Mouse (Mus musculus) erythroblast, embryonic 14.5 days (primary cell): ENCODE data around the gene Grk4. TPM values are rescaled to one million over a fixed set of nuclear protein-coding genes. Genes with fewer than 3 reads are reported as not detected.

Source experiments
- H3K27me3 ChIP-seq: 2 replicates; pipeline ENCODE4 v1.6.1; 2012; ENCODE audit warnings: inconsistent platforms; ENCODE audit not compliant: control insufficient read depth
- H3K36me3 ChIP-seq: 2 replicates; pipeline ENCODE4 v1.6.1; 2012; ENCODE audit warnings: mild to moderate bottlenecking, inconsistent platforms; ENCODE audit not compliant: control insufficient read depth
- H3K4me1 ChIP-seq: 2 replicates; pipeline ENCODE4 v1.6.1; 2012; ENCODE audit warnings: inconsistent platforms; ENCODE audit not compliant: control insufficient read depth
- H3K4me3 ChIP-seq: replicated peaks from 2 replicates; pipeline ENCODE3; 2012; ENCODE audit warnings: moderate library complexity, mild to moderate bottlenecking, inconsistent platforms
- H3K9me3 ChIP-seq: 2 replicates; pipeline ENCODE4 v1.6.1; 2012; ENCODE audit warnings: low read length, inconsistent platforms, mixed read lengths; ENCODE audit not compliant: control insufficient read depth
- GATA1 ChIP-seq: IDR thresholded peaks from 2 replicates; pipeline ENCODE4 v1.6.1; 2012; ENCODE audit warnings: low read length, inconsistent platforms, mixed read lengths
- TAL1 ChIP-seq: IDR thresholded peaks from 3 replicates; pipeline ENCODE4 v1.6.1; 2012; ENCODE audit warnings: low read length, inconsistent platforms, mixed read lengths
- polyA plus RNA-seq: library from polyadenylated mRNA; stranded (reverse); fragments of >175 nt; gene quantifications from 2 replicates; pipeline ENCODE4 v1.2.3, GENCODE M21; 2012

Gene Grk4
- polyA plus RNA-seq: 0.05 and 0.11 TPM in 2 replicates

DNA sequence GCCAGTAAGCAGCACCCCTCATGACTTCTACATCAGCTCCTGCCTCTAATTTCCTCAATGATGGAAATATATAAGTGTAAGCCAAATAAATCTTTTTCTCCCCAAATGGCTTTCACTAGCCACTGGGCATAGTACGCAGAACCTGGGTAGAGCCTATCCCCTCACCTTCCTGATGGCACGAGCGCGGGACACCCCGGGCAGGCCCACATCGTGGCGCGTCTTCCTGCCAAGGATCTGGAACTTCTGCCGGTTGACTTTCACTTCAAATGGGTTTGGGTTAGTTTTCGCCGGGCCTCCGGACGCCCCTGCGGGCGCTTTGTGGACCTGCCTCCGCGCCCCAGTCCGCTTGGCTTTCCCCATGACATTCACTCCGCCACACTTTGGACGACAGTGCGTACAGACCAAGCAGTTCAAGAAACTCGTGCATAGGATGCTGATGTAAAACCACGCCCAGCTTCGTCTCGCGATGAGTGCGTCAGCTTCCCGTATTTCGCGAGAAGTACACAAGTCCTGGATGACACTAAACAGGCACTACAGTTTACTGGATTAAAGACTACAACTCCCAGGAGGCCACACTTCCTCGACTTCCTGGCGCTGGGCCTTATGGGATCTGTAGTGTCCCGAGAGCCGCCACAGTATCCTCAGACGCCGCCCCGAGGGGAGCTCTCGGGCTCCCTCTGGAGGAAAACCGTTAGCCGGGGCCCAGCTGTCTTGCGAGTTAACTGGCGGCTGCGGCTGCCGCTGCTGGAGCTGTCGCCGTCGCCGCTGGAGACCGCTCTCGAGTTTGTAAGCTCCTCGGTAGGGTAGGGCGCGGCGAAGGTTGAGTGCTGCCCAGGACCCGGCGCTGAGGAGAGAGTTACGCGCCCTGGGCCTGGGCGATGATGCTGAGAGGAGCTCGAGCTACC, at the start of gene Grk4, which contains the start of gene Nop14:
Grk4 (plus strand) TSS at position 694 of the 905 bp plus-strand sequence.
Nop14 (minus strand) TSS at position 463 of the 905 bp plus-strand sequence.
- H3K4me3 ChIP-seq: peak within 1 kb of the TSS; percentile 94
- no peaks in the 10 kb centered on the region for H3K9me3 ChIP-seq
- H3K4me1 ChIP-seq: peaks cover 41% of the 10 kb centered on the region
- H3K36me3 ChIP-seq: peaks cover 27% of the 10 kb centered on the region
- TF ChIP-seq TAL1 (no peak), GATA1 (no peak)
- no peaks in the 10 kb centered on the region for H3K27me3 ChIP-seq

DNA sequence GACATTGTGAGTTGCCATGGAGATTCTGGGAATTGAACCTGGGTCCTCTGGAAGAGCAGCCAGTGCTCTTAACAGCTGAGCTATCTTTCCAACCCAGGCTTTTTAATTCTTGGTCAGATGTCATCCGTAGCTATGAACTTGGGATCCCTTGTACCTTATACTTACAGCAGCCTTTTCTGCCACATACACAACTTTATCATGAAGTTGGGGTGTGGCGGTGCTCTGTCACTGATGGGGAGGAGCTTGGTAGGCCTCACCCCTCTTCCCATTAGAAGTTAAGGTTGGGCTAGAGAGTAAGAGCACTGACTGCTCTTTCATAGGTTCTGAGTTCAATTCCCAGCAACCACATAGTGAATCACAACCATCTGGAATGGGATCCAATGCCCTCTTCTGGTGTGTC, 27.2 kb upstream of the Grk4 start:
- peaks cover 88% of the 10 kb centered on the region for H3K36me3 ChIP-seq
- H3K9me3 ChIP-seq: no peaks in the 10 kb centered on the region
- H3K27me3 ChIP-seq: no peaks in the 10 kb centered on the region
- peaks cover 63% of the 10 kb centered on the region for H3K4me1 ChIP-seq
- TF ChIP-seq GATA1: no peak
- TF ChIP-seq TAL1: no peak
- no peak overlapping the region for H3K4me3 ChIP-seq

DNA sequence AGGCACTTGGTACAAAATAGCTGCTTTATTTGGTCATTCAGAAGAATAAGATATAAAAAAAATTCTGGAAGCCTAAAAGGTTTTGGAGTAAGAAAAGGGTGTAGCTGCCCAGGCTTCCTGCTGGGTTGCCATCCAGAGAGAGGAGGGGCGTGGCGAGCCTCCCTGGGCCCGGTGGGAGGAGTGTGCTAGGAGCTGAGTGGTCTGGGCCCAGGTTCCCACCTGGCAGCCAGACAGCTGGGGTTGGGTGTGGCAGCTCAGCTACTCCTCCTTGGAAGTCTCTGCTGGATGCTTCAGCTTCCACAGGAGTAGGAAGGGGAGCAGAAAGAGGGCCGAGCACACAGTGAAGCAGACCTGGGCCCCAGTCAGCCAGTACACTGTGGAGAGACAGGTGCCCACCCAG, 26.5 kb upstream of the Grk4 start:
- no peak for TF ChIP-seq TAL1
- no peak for TF ChIP-seq GATA1
- Histone ChIP-seq H3K4me3 (no peak overlapping the region), H3K27me3 (no peaks in the 10 kb centered on the region), H3K9me3 (no peaks in the 10 kb centered on the region), H3K4me1 (peaks cover 67% of the 10 kb centered on the region), H3K36me3 (peaks cover 88% of the 10 kb centered on the region)

DNA sequence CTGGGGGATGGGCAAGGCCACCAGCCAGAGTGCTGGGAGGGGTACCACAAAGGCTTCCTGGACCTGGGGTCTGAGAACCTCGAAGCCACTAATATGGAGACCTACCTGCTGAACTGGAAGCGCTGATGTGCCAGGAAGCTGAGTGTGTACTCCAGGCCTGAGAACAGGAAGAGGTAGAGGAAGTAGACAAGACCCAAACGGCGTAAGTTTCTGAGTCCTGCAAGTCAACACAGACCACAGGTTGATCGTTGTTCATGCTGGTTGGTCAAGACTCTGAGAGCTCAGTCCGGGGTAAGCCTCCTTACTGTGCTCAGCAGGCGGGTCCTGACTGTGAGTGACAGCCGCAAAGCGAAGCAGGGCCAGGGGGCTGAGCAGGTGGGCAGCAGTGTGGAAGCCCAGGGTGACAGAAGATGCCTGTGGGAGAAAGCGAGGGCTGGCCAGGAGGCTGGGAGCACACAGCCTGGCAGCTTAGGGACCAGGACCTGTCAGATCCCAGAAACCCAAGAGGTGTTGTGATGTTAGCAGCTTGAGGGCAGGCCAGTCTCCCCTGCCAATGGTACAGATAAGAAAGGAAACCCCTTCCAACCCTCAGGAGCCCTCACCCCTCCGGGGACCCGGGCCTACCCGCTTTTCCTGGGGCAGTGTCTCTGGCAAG, 25.3 kb upstream of the Grk4 start:
- no peaks in the 10 kb centered on the region for H3K9me3 ChIP-seq
- peaks cover 67% of the 10 kb centered on the region for H3K4me1 ChIP-seq
- no peak for TF ChIP-seq GATA1
- TF ChIP-seq TAL1: no peak
- H3K36me3 ChIP-seq: peaks cover 88% of the 10 kb centered on the region
- no peak overlapping the region for H3K4me3 ChIP-seq
- H3K27me3 ChIP-seq: no peaks in the 10 kb centered on the region

DNA sequence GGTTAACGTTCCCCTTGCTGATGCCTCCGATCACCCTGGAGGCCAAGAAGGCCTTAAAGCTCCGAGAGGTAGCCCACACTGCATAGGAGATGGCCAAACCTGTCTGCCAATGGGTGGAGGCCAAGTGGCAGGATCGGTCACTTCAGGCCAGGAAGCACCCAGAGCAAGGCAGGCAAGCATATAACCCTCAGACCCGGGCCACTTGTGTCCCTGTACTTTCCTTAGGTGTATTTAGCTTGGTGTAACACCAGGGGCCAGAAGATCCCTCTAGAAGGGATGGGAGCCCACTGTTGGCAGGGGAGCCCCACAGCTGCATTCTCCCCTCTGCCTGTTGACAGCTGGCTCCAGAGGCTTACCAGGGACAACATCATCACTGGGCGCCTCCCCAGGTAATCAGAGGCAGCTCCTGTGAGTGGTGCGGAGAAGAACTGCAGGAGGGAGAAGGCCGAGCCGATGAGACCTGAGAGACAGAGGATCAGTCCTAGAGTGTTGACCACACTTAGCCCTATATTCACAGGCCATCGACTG, 24.4 kb upstream of the Grk4 start:
- TF ChIP-seq TAL1: no peak
- TF ChIP-seq GATA1: no peak
- H3K27me3 ChIP-seq: no peaks in the 10 kb centered on the region
- peak overlapping the region; percentile 76 for H3K4me3 ChIP-seq
- H3K4me1 ChIP-seq: peaks cover 67% of the 10 kb centered on the region
- peaks cover 88% of the 10 kb centered on the region for H3K36me3 ChIP-seq
- no peaks in the 10 kb centered on the region for H3K9me3 ChIP-seq

DNA sequence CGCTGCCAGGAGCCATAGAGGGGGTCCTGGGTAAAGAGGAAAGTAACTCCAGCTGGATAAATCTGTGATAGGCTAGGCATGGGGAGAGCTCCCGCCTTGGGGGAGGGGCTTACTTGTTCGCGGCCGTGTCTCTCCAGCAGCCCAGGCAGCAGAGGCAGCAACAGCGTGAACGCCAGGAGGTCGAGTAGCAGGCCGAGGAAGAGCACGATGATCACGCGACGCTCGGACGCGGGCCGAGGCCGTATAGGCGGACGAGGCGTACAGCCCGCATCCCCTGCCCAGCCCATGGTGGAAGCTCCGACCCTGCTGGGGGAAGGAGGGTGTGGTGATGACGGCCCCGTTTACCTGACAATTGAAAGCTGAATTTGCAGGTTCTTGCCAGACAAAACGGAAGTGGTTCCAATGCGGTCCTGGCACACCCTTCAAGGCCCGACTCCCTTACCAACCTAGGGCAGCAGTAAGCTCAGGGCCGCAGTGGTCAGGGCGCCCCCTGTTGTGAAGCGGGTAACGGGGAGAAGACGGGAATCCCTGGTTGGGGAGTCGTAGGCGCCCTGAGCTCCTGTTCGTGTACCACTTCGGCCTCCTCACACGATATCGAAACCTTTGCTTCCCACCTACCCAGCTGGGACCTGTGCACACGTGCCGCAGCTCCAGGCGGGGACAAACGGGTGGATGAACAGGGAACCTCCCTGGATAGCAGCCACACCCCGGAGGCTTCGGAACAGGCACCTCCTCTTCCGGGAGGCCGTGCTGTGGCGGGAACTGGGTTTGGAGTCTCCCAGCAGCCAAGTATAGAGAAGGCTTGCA, 23.5 kb upstream of the Grk4 start, which contains the start of gene Mfsd10:
Mfsd10 (minus strand) TSS at position 732 of the 807 bp plus-strand sequence.
- no peaks in the 10 kb centered on the region for H3K27me3 ChIP-seq
- H3K4me3 ChIP-seq: peak within 1 kb of the TSS; percentile 76
- no peaks in the 10 kb centered on the region for H3K9me3 ChIP-seq
- peaks cover 66% of the 10 kb centered on the region for H3K4me1 ChIP-seq
- TF ChIP-seq TAL1 (no peak), GATA1 (no peak)
- H3K36me3 ChIP-seq: peaks cover 88% of the 10 kb centered on the region

DNA sequence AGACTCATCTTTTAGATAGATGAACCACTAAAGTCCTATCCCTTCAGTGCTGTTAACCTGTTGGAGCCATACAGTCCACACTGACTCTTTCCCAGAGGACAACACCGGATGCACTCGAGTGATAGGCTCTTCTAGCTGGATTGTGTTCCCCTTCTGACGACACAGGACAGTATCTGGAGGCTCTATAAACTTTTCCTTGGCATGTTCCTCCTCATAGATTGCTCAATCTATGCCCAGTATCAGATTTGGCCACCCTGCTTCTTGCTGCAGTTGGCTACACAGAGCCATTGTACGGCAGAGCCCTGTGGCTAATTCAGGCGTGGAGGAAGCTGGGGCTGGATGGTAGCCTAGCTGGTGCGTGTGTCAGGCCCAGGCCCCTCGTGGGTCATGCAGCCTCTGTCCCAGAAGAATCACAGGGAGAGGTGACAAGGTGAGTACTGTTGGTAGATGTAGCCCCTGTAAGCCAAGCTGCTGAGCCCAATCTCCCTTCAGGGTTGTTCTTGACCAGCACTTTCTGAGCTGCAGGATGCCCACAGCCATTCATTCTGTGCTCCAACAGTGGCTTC, 22.5 kb upstream of the Grk4 start:
- Histone ChIP-seq H3K27me3 (no peaks in the 10 kb centered on the region), H3K4me1 (peaks cover 56% of the 10 kb centered on the region), H3K36me3 (peaks cover 83% of the 10 kb centered on the region), H3K4me3 (peak overlapping the region; percentile 76), H3K9me3 (no peaks in the 10 kb centered on the region)
- TF ChIP-seq GATA1: no peak
- TF ChIP-seq TAL1: no peak

DNA sequence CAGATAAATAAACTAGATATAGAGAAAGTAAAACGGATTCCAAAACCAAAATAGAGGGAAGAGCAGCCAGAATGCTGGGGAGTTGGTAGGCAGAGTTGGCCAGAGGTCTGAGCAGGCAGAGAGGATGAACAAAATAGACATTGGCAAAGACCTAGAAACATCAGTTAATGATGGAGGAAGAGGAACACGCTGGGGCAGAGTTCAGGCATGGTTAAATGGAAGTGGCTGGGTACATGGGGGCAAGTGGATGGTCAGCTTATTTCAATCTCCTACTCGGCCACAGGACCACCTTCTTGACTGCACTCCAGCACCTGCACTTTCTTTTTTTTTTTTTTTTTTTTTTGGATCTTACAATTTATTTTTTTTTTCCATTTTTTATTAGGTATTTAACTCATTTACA, 18.2 kb upstream of the Grk4 start:
- Histone ChIP-seq H3K4me3 (no peak overlapping the region), H3K36me3 (peaks cover 93% of the 10 kb centered on the region), H3K4me1 (peaks cover 15% of the 10 kb centered on the region), H3K9me3 (no peaks in the 10 kb centered on the region), H3K27me3 (no peaks in the 10 kb centered on the region)
- TF ChIP-seq GATA1: no peak
- no peak for TF ChIP-seq TAL1
